Mouse (Mus musculus): ENCODE results near the gene Plpp3.

Plpp3 gene

GRCm38 (mm10) chr4:105157276-105158168, at the start of gene Plpp3:
Gene Plpp3 (plus strand): TSS chr4:105157347.
- DNase-seq (ENCODE audit: low read depth, low spot score), result peak; percentile 59

- DNase-seq (ENCODE audit: low read depth, low spot score), result peak; percentile 53
These were observed 49.1 kb upstream of the Plpp3 start for GRCm38 (mm10) chr4:105107943-105108640.

GRCm38 (mm10) chr4:105108641-105109198, 48.4 kb upstream of the Plpp3 start:
- DNase-seq (ENCODE audit: low read depth, low spot score), result no peak

- no peak for DNase-seq (ENCODE audit: low read depth, low spot score)
These were observed 47.8 kb upstream of the Plpp3 start, which contains the start of gene Prkaa2 for GRCm38 (mm10) chr4:105109199-105109989. Gene Prkaa2 (minus strand): TSS chr4:105109890.

GRCm38 (mm10) chr4:105109990-105110683, 47.0 kb upstream of the Plpp3 start:
- DNase-seq (ENCODE audit: low read depth, low spot score), result peak; percentile 75

GRCm38 (mm10) chr4:105110684-105111035, 46.5 kb upstream of the Plpp3 start:
- no peak for DNase-seq (ENCODE audit: low read depth, low spot score)

- DNase-seq (ENCODE audit: low read depth, low spot score), result no peak
These were observed 45.4 kb upstream of the Plpp3 start for GRCm38 (mm10) chr4:105111770-105112169.

- DNase-seq (ENCODE audit: low read depth, low spot score), result no peak
These were observed 44.1 kb upstream of the Plpp3 start for GRCm38 (mm10) chr4:105113042-105113441.

GRCm38 (mm10) chr4:105113468-105113867, 43.7 kb upstream of the Plpp3 start:
- DNase-seq (ENCODE audit: low read depth, low spot score), result no peak

- peak; percentile 55 for DNase-seq (ENCODE audit: low read depth, low spot score)
These were observed 36.1 kb upstream of the Plpp3 start for GRCm38 (mm10) chr4:105121081-105121480.

- DNase-seq (ENCODE audit: low read depth, low spot score), result no peak
These were observed 34.7 kb upstream of the Plpp3 start for GRCm38 (mm10) chr4:105122429-105122828.

GRCm38 (mm10) chr4:105129212-105129611, 27.9 kb upstream of the Plpp3 start:
- DNase-seq (ENCODE audit: low read depth, low spot score), result no peak

GRCm38 (mm10) chr4:105131756-105132314, 25.3 kb upstream of the Plpp3 start:
- no peak for DNase-seq (ENCODE audit: low read depth, low spot score)

GRCm38 (mm10) chr4:105133350-105134050, 23.6 kb upstream of the Plpp3 start:
- DNase-seq (ENCODE audit: low read depth, low spot score), result no peak

GRCm38 (mm10) chr4:105149492-105149891, 7.7 kb upstream of the Plpp3 start:
- peak; percentile 28 for DNase-seq (ENCODE audit: low read depth, low spot score)

- peak; percentile 72 for DNase-seq (ENCODE audit: low read depth, low spot score)
These were observed 5.0 kb upstream of the Plpp3 start for GRCm38 (mm10) chr4:105151911-105152690.

- DNase-seq (ENCODE audit: low read depth, low spot score), result no peak
These were observed 3.9 kb upstream of the Plpp3 start for GRCm38 (mm10) chr4:105153227-105153626.

- no peak for DNase-seq (ENCODE audit: low read depth, low spot score)
These were observed 866 bp upstream of the Plpp3 start for GRCm38 (mm10) chr4:105156281-105156680.

GRCm38 (mm10) chr4:105156955-105157275, 232 bp upstream of the Plpp3 start:
- DNase-seq (ENCODE audit: low read depth, low spot score), result no peak

All from telencephalon, adult 2 months (tissue).